Mouse (Mus musculus) E14TG2a.4 (cell line): Measurements from ENCODE around the gene Shtn1.

ENCODE experiments used
- CTCF ChIP-seq: conservative IDR thresholded peaks from 2 replicates; pipeline ENCODE4 v1.5.1; 2014; ENCODE audit warnings: low read length
- NANOG ChIP-seq: IDR thresholded peaks from 2 replicates; pipeline ENCODE4 v1.6.1; 2014; ENCODE audit warnings: borderline replicate concordance, low read length, mixed read lengths

DNA sequence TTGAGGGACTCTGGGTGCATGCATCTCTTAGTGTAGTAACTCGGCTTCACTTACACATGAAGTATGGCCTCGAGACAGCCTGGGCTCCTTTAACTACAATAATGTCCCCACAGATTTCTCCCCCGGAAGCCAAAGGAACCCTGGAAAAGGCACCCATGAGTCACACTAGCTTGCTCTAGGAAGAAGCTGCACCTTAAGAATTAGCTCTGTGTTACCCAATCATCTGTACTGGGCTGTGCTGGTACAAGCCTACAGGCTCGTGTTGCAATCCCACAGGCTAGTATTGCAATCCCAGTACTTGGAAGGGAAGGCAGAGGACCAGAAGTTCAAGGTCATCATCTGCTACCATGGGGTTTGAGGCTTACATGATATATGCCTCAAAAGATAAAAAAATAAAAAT is 4.5 kb downstream of the Shtn1 start:
- TF ChIP-seq CTCF (no peak), NANOG (no peak)
